Mouse (Mus musculus): ENCODE data around the gene Htr7.

DNA sequence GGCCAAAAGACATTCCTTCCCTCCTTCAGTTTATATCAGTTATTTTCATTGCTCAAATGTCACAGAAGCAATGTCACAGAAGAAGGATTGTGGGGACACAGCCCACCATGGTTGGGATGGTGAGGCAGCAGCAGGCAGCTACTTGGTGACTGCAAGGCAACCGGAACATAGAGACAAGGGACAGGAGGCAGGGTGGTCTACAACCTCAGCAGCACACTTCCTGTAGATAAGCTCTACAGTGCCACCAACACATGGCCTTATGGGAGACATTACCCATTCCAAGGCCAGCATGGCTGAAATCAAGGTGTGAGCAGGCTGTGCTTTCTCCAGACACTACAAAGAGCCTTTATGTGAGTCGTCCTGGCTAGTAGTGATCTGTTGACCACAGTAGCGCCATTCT is 39.9 kb upstream of the Htr7 start:
- TF ChIP-seq HCFC1 (IDR thresholded peaks at IDR 0.05; ENCODE audit: borderline replicate concordance, insufficient read depth, low read length) = no peak
- TF ChIP-seq ZC3H11A (IDR thresholded peaks at IDR 0.05; ENCODE audit: borderline replicate concordance, low read depth, low read length) = no peak

All from ES-E14 (cell line).